Mouse (Mus musculus) spleen, postnatal 4 days (tissue): ENCODE measurements around the gene Cdkn2aipnl.
A peak's percentile ranks its signal among the peaks of the same experiment; 100 is the strongest.

Experiments used
- DNase-seq, 2 experiments: peaks; one replicate each; pipeline ENCODE4 v3.0.0; 2022; ENCODE audit warnings: low spot score in 2 of 2

Cdkn2aipnl gene

GRCm38 (mm10) chr11:51967443-51968401 is at the start of gene Cdkn2aipnl:
Cdkn2aipnl (plus strand) TSS chr11:51967661.
- peak; percentile 99 to 100 for DNase-seq

DNA sequence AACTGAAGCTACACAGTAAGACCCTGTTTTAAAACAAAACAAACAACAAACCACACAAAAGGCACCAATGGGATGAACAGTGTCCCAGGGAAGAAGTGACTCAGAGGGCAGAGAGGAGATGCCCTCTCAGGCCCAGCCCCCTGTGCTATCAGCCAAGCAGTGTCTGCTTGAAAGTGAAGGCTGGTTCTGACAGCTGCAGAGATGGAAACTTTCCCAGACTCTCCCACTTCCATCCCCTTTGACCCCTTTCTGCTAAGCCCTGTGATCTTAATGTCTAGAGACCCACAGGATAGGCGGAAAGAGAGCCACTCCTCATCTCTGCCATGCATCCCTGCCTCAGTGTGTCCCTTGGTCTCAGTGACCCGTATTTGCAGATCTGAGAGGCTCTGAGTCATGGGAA is 49.5 kb upstream of the Cdkn2aipnl start:
- no peak for DNase-seq

- DNase-seq, result no peak
These were observed 48.9 kb upstream of the Cdkn2aipnl start for GRCm38 (mm10) chr11:51918576-51918975.

DNA sequence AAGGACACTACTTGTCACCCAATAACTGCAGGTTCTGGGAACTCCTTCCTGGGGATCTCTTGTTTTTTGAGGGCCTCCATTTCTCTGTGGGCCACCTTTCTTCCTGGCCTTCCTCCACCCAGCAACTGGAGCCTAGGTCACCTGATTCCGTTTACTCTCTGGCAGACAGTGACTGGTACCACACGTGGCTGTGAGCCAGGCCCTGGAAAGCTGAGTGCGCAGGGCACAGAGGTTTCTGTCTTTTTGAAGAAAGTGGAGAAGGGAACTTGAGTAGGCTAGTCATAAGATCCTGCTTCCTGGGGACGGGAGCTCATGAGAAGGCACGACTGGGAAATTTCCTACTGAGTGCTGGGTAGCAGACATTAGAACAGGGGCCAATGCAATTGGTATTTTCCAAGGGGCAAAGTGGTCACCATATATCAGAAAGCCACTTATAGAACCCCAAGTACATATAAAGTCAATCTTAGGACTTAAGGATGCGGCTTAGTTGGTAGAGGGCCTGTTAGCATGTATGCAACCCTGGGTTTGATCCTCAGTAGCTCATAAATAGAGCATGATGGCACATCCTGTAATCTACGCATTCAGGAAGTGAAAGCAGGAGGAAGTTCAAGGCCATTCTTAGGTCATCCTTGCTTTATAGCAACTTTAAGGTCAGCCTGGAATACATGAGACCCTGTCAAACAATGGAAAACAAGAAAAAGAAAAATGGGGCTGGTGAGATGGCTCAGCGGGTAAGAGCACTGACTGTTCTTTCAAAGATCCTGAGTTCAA is 45.9 kb upstream of the Cdkn2aipnl start:
- no peak for DNase-seq

- no peak for DNase-seq
These were observed 45.0 kb upstream of the Cdkn2aipnl start for GRCm38 (mm10) chr11:51922421-51922841.

- no peak for DNase-seq
These were observed 41.9 kb upstream of the Cdkn2aipnl start for GRCm38 (mm10) chr11:51925595-51925994.

DNA sequence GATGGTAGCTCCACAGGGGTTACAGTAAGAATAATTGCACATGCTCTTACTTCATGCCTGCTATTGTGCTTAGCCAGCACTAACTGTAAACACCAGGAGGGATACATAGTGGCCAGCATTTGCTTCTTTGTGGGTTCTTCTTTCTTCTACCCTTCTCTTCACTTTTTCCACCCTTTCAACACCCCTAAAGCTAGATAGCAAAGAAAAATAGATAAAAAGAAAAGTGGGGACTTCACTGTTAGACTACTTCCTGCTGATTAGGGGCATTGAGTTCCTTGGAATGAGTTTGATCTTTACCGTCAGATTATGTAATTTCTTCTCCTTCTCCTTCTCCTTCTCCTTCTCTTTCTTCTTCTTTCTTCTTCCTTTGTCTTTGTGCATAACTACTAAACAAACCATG is 41.1 kb upstream of the Cdkn2aipnl start:
- no peak for DNase-seq

DNA sequence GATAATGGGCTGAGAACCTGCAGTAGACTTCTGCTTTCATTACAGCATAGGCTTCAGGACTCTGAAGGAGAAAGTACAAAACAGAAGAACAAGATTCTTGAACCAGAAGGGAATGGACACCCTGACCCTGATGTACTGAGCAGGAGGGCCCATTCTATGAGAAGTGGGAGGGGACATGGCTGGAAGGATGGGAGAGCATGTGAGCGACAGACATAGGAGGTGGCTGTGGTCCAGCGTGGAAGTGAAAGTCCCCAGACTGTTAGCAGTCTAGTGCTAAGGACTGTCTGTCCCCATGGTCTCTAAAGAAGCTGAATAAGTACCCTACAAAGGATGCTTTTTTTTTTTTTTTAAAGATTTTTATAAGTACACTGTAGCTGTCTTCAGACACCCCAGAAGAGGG is 40.4 kb upstream of the Cdkn2aipnl start:
- no peak for DNase-seq

GRCm38 (mm10) chr11:51931138-51931537 is 36.3 kb upstream of the Cdkn2aipnl start:
- DNase-seq, result no peak

- peak in 1 of 2 experiments; percentile 40 for DNase-seq
These were observed 35.7 kb upstream of the Cdkn2aipnl start for GRCm38 (mm10) chr11:51931790-51932189.

DNA sequence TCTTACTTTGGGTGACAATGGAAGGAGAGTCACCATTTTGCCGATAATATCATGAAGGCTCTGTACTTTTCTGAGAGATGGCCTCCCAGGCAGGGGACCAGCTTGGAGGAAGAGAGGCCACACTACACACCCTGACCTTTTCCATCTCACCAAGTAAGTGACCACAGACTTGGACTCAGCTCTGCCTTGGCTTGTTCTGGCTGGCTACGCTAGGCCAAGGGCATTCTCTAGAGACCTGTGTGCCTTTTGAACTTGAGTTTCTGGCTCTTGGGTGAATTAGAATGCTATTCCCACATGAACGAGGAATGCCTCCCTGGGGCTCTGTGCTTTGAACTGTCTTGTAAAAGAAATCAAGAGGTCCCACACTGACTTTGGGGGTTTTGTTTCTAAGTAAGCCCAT is 33.2 kb upstream of the Cdkn2aipnl start:
- no peak for DNase-seq

DNA sequence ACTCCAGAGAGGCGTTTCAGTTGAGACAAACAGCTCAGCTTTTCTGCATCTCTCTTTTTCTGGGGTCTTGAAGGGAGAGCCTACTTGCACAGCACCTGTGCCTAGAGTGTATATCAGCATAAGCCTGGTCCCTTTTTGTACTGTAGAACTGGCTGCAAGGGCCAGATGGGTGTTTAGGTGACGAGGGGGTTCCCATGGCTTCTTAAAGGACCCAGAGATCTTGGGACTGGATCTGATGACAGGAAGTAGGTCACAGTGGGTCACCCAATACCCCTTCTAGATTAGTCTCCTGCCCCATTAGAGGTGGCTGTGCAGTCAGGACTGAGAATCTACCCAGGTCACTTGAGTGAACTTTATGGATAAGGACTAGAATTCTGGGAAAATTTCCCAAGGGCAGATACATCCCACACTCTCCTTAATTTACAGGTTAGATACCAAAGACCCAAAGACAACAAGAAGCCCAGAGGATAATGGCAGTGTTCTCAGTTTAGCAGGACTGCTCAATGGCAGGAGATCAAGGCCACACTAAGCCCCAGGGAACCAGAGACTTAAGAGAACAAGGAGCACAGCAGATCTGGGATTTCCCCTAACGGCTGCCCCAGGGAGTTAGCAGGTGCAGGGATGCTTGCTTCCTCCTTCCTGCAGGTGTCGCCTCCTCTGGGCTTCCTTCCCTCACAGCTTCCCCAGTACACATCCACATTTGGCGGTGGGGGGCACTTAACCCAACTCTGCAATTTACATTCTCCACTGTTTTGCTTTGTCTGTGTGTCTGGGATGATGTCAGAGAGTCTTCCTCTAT is 31.6 kb upstream of the Cdkn2aipnl start:
- peak; percentile 52 to 72 for DNase-seq

GRCm38 (mm10) chr11:51937361-51937781 is 30.1 kb upstream of the Cdkn2aipnl start:
- peak in 1 of 2 experiments; percentile 60 for DNase-seq

DNA sequence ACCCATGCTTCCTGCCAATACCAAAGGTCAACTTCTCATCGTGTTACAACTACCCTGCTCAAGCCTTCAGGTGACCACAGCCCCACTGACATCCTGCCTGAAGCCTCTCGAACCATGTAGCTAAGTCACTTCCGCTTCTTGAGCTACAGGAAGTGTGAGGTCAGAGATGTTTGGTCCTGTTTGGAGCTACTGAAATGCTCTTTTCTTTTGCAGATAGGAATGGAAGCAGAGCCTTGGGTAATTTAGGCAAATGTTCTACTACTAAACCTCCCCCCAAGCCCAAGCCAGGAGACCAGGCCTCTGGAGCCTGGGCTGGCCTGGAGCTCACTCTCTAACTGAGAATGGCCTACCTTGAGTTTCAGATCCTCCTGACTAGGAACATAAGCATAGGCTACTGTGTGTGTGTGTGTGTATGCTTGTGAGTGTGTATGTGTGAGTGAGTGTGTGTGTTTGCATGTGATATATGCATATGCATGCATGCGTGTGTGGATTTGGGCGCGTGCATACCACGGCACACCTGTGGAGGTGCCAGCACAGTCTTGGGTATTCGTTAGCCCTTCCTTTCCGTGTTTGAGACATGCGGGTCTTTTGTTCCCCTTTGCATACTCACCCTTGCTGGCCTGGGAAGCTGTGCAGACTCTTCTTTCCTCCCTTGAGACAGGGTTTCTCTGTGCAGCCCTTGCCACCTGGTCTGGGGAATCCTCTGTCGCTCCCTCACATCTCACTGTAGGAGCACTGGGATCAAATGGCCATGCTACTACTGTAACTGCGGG is 28.5 kb upstream of the Cdkn2aipnl start:
- DNase-seq, result peak; percentile 28 to 67

DNA sequence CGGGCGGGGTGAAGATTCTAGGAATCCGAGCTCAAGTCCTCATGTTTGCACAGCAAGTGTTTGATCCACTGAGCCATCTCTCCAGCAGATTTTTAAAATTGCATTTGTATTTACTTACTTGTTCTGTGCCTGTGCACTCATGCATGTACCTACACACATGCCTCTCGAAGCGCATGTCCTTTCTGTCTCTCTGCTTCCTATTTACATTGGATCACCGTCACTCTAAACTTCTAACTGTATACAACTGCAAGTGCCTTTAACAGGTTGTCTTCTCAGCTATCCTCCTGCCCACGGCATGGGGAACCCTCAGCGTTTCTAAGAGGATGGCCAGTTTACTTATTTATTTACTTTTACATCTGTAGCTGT is 27.9 kb upstream of the Cdkn2aipnl start:
- DNase-seq, result no peak

- DNase-seq, result peak in 1 of 2 experiments; percentile 59
These were observed 26.9 kb upstream of the Cdkn2aipnl start for GRCm38 (mm10) chr11:51940511-51940955.

- DNase-seq, result peak; percentile 33 to 63
These were observed 24.6 kb upstream of the Cdkn2aipnl start for GRCm38 (mm10) chr11:51942602-51943499.

- no peak for DNase-seq
These were observed 24.0 kb upstream of the Cdkn2aipnl start for GRCm38 (mm10) chr11:51943500-51943841.

GRCm38 (mm10) chr11:51944239-51944638 is 23.2 kb upstream of the Cdkn2aipnl start:
- no peak for DNase-seq

DNA sequence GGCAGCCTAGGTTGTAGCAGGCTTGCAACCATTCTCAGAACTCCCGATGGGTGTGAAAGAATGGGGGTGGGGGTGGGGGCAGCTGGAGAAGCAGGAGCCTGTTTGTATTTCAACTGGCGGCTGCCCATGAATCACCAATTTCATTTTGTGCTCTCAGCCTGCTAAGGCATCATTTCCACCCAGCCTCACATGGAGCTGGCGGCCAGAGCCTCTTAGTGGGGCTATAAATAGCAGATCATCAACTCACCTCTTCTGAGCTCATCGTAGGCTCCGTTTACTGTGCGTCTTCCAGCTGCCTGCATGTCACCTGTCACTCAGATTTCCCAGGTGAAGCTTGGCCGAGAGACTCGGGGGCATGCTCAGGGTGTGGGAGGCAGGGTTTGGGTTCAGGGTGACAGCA is 21.9 kb upstream of the Cdkn2aipnl start:
- DNase-seq, result no peak
